Comparison of ENCODE assay signal across 15 mouse cellular contexts in the genomic region with DNA sequence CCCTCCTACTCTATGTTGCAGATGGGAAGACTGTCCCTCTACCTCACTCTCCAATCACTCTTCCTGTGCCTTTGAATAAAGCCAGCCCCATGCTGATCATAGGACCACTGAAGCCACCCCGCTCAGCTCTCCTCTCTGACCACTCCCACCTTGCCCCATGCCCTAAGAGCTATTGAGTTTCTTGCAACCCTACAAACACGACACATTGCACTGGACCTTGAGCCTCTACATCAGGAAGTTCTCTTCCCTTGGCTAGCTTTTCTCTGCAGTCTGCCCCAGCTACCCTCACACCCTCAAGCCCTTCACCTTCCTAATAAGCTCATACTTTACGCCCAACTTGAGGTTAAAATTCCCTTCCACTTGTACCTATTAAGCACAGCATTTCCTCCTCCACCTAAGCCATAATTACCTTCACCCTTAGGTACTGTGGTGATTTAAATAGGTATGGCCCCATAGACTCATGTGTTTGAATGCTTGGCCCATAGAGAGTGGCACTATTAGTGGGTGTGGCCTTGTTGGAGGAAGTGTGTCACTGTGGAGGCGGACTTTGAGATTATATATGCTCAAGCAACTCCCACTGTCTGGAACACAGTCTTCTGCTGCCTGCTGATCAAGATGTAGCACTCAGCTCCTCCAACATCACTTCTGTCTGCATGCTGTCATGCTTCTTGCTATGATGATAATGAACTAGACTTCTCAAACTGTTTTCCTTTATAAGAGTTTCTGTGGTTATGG.
"Had no signal": no experiment of that assay in that cellular context is flagged by ENCODE, and none has a peak within 500 bp of the region (broad histone marks: within the 10 kb centered on the region; RNA-seq: fewer than 3 reads in every experiment).

No protein-coding gene starts in this region.

- H3K36me3 ChIP-seq: kidney, embryonic 15.5 days had no signal

- H3K9ac ChIP-seq: kidney, embryonic 15.5 days; liver, embryonic 14.5 days had no signal

- H3K9me3 ChIP-seq: kidney, embryonic 15.5 days had no signal

- H3K27ac ChIP-seq: kidney, embryonic 15.5 days; left cerebral cortex, adult 2 months; stomach, postnatal 0 days had no signal

- H3K4me2 ChIP-seq: kidney, embryonic 15.5 days; midbrain, embryonic 11.5 days had no signal

- DNase-seq: kidney, adult 8-10 months; kidney, postnatal 10 days; kidney, postnatal 36 days; layer of hippocampus, adult 9-11 months; layer of hippocampus, postnatal 36 days; lung, adult 2 months; midbrain, embryonic 14.5 days; thymus, adult 2 months; thymus, postnatal 25 days had no signal

- ATAC-seq: intestine, embryonic 16.5 days had no signal

- H3K4me3 ChIP-seq: kidney, embryonic 15.5 days; left cerebral cortex, adult 2 months had no signal
